Mouse (Mus musculus): ENCODE data around the gene Kctd5. TPM values are rescaled to one million over a fixed set of nuclear protein-coding genes. Genes with fewer than 3 reads are reported as not detected.

Kctd5 gene
- polyA plus RNA-seq, 1 experiment from 2014 or later, result 36.6 TPM

GRCm38 (mm10) chr17:24084593-24084992, 11.3 kb upstream of the Kctd5 start:
- no peaks in the 10 kb centered on the region for H3K4me1 ChIP-seq (ENCODE audit: control insufficient read depth, insufficient read depth, low read length)
- no peaks in the 10 kb centered on the region for H3K27me3 ChIP-seq (ENCODE audit: control insufficient read depth, insufficient read depth, low read length)
- no peak overlapping the region for H3K4me2 ChIP-seq (ENCODE audit: low read depth, low read length)
- WGBS, result 44% methylated on average over 1 of the region's 1 CpGs
- H3K4me3 ChIP-seq (ENCODE audit: low read length), result no peak overlapping the region
- H3K36me3 ChIP-seq (ENCODE audit: control insufficient read depth, insufficient read depth), result peaks cover 37% of the 10 kb centered on the region
- no peak overlapping the region for H3K27ac ChIP-seq (ENCODE audit: low read length)
- no peak overlapping the region for H3K9ac ChIP-seq (ENCODE audit: low read length)
- ATAC-seq (replicated peaks; ENCODE audit: extremely low read depth, insufficient read depth, low FRiP score), result no peak
- H3K9me3 ChIP-seq (replicated peaks; ENCODE audit: control insufficient read depth, low read length), result no peaks in the 10 kb centered on the region

DNA sequence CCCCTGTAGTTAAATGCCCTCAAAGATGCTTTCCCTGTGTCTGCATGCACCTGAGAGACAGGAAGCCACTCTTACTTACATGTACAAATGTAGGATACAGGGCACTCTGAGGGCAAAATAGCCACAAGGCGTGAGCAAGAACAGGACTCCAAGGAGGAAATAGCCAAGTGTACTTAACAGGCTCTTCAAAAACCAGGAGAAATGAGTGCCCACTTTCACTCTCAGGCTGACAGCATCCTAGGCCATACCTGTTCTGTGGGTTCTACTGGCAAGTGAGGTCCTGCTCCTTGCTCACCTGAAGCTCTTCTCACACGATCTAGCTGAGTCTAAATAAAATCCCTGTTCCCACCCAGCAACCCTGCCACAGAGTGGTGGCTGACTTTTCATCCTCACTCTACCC, 3.8 kb upstream of the Kctd5 start:
- no peak overlapping the region for H3K9ac ChIP-seq (ENCODE audit: low read length)
- no peaks in the 10 kb centered on the region for H3K9me3 ChIP-seq (replicated peaks; ENCODE audit: control insufficient read depth, low read length)
- WGBS, result 83% methylated on average over 2 of the region's 2 CpGs
- no peak overlapping the region for H3K4me2 ChIP-seq (ENCODE audit: low read depth, low read length)
- ATAC-seq (replicated peaks; ENCODE audit: extremely low read depth, insufficient read depth, low FRiP score), result no peak
- H3K4me3 ChIP-seq (ENCODE audit: low read length), result no peak overlapping the region
- H3K36me3 ChIP-seq (ENCODE audit: control insufficient read depth, insufficient read depth), result peaks cover 33% of the 10 kb centered on the region
- H3K4me1 ChIP-seq (ENCODE audit: control insufficient read depth, insufficient read depth, low read length), result peaks cover 6% of the 10 kb centered on the region
- no peak overlapping the region for H3K27ac ChIP-seq (ENCODE audit: low read length)
- no peaks in the 10 kb centered on the region for H3K27me3 ChIP-seq (ENCODE audit: control insufficient read depth, insufficient read depth, low read length)

GRCm38 (mm10) chr17:24069531-24069930, 3.8 kb downstream of the Kctd5 start:
- peaks cover 17% of the 10 kb centered on the region for H3K4me1 ChIP-seq (ENCODE audit: control insufficient read depth, insufficient read depth, low read length)
- no peak overlapping the region for H3K27ac ChIP-seq (ENCODE audit: low read length)
- whole genome bisulfite sequencing, result 79% methylated on average over 3 of the region's 3 CpGs
- H3K4me3 ChIP-seq (ENCODE audit: low read length), result no peak overlapping the region
- no peak for ATAC-seq (replicated peaks; ENCODE audit: extremely low read depth, insufficient read depth, low FRiP score)
- no peaks in the 10 kb centered on the region for H3K9me3 ChIP-seq (replicated peaks; ENCODE audit: control insufficient read depth, low read length)
- H3K9ac ChIP-seq (ENCODE audit: low read length), result no peak overlapping the region
- H3K4me2 ChIP-seq (ENCODE audit: low read depth, low read length), result no peak overlapping the region
- no peaks in the 10 kb centered on the region for H3K36me3 ChIP-seq (ENCODE audit: control insufficient read depth, insufficient read depth)
- H3K27me3 ChIP-seq (ENCODE audit: control insufficient read depth, insufficient read depth, low read length), result no peaks in the 10 kb centered on the region

DNA sequence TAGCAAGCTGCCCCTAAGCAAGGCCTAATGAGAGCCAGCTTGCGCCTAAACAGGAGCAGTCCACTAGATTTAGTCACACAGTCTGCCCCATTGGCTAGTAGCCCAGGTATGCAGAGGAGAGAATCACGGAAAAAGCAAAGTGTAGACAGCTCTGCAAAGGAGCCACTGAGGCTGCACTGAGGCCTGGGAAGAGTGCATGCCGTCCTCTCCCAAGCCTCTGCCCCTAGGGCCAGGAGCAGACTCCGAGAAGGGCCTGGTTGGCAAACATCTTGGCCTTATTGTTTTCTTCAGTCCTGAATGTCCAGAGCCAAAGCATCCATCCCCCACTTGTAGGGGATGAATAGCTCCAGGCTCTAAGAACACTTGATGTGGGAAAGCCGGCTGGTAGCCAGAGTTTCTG, 5.0 kb downstream of the Kctd5 start:
- no peaks in the 10 kb centered on the region for H3K36me3 ChIP-seq (ENCODE audit: control insufficient read depth, insufficient read depth)
- H3K9ac ChIP-seq (ENCODE audit: low read length), result no peak overlapping the region
- no peak for ATAC-seq (replicated peaks; ENCODE audit: extremely low read depth, insufficient read depth, low FRiP score)
- no peak overlapping the region for H3K4me2 ChIP-seq (ENCODE audit: low read depth, low read length)
- peaks cover 17% of the 10 kb centered on the region for H3K4me1 ChIP-seq (ENCODE audit: control insufficient read depth, insufficient read depth, low read length)
- 67% methylated on average over 5 of the region's 5 CpGs for WGBS
- no peaks in the 10 kb centered on the region for H3K9me3 ChIP-seq (replicated peaks; ENCODE audit: control insufficient read depth, low read length)
- H3K27me3 ChIP-seq (ENCODE audit: control insufficient read depth, insufficient read depth, low read length), result no peaks in the 10 kb centered on the region
- H3K27ac ChIP-seq (ENCODE audit: low read length), result no peak overlapping the region
- no peak overlapping the region for H3K4me3 ChIP-seq (ENCODE audit: low read length)

GRCm38 (mm10) chr17:24062459-24063155, 10.7 kb downstream of the Kctd5 start:
- no peak overlapping the region for H3K4me2 ChIP-seq (ENCODE audit: low read depth, low read length)
- H3K9me3 ChIP-seq (replicated peaks; ENCODE audit: control insufficient read depth, low read length), result no peaks in the 10 kb centered on the region
- H3K4me3 ChIP-seq (ENCODE audit: low read length), result no peak overlapping the region
- H3K27ac ChIP-seq (ENCODE audit: low read length), result no peak overlapping the region
- no peak for ATAC-seq (replicated peaks; ENCODE audit: extremely low read depth, insufficient read depth, low FRiP score)
- WGBS, result 75% methylated on average over 4 of the region's 4 CpGs
- peaks cover 15% of the 10 kb centered on the region for H3K36me3 ChIP-seq (ENCODE audit: control insufficient read depth, insufficient read depth)
- H3K27me3 ChIP-seq (ENCODE audit: control insufficient read depth, insufficient read depth, low read length), result no peaks in the 10 kb centered on the region
- H3K9ac ChIP-seq (ENCODE audit: low read length), result no peak overlapping the region
- H3K4me1 ChIP-seq (ENCODE audit: control insufficient read depth, insufficient read depth, low read length), result no peaks in the 10 kb centered on the region

GRCm38 (mm10) chr17:24057730-24058245, 15.5 kb downstream of the Kctd5 start:
- Histone ChIP-seq H3K4me2 (ENCODE audit: low read depth, low read length) (no peak overlapping the region), H3K4me3 (ENCODE audit: low read length) (no peak overlapping the region), H3K36me3 (ENCODE audit: control insufficient read depth, insufficient read depth) (peaks cover 37% of the 10 kb centered on the region), H3K9me3 (replicated peaks; ENCODE audit: control insufficient read depth, low read length) (no peaks in the 10 kb centered on the region), H3K27me3 (ENCODE audit: control insufficient read depth, insufficient read depth, low read length) (no peaks in the 10 kb centered on the region), H3K27ac (ENCODE audit: low read length) (no peak overlapping the region), H3K9ac (ENCODE audit: low read length) (no peak overlapping the region), H3K4me1 (ENCODE audit: control insufficient read depth, insufficient read depth, low read length) (no peaks in the 10 kb centered on the region)
- ATAC-seq (replicated peaks; ENCODE audit: extremely low read depth, insufficient read depth, low FRiP score), result no peak
- 87% methylated on average over 5 of the region's 5 CpGs for WGBS

GRCm38 (mm10) chr17:24056636-24057625, 16.4 kb downstream of the Kctd5 start:
- Histone ChIP-seq H3K4me2 (ENCODE audit: low read depth, low read length) (no peak overlapping the region), H3K36me3 (ENCODE audit: control insufficient read depth, insufficient read depth) (peaks cover 42% of the 10 kb centered on the region), H3K27ac (ENCODE audit: low read length) (no peak overlapping the region), H3K4me1 (ENCODE audit: control insufficient read depth, insufficient read depth, low read length) (no peaks in the 10 kb centered on the region), H3K27me3 (ENCODE audit: control insufficient read depth, insufficient read depth, low read length) (no peaks in the 10 kb centered on the region), H3K4me3 (ENCODE audit: low read length) (no peak overlapping the region), H3K9me3 (replicated peaks; ENCODE audit: control insufficient read depth, low read length) (no peaks in the 10 kb centered on the region), H3K9ac (ENCODE audit: low read length) (no peak overlapping the region)
- ATAC-seq (replicated peaks; ENCODE audit: extremely low read depth, insufficient read depth, low FRiP score), result no peak
- 92% methylated on average over 14 of the region's 14 CpGs for WGBS

GRCm38 (mm10) chr17:24049008-24049407, 24.3 kb downstream of the Kctd5 start:
- H3K36me3 ChIP-seq (ENCODE audit: control insufficient read depth, insufficient read depth), result peaks cover 33% of the 10 kb centered on the region
- H3K4me1 ChIP-seq (ENCODE audit: control insufficient read depth, insufficient read depth, low read length), result no peaks in the 10 kb centered on the region
- H3K27ac ChIP-seq (ENCODE audit: low read length), result no peak overlapping the region
- H3K4me2 ChIP-seq (ENCODE audit: low read depth, low read length), result no peak overlapping the region
- no peaks in the 10 kb centered on the region for H3K27me3 ChIP-seq (ENCODE audit: control insufficient read depth, insufficient read depth, low read length)
- no peak overlapping the region for H3K4me3 ChIP-seq (ENCODE audit: low read length)
- no peak for ATAC-seq (replicated peaks; ENCODE audit: extremely low read depth, insufficient read depth, low FRiP score)
- H3K9me3 ChIP-seq (replicated peaks; ENCODE audit: control insufficient read depth, low read length), result no peaks in the 10 kb centered on the region
- 85% methylated on average over 8 of the region's 8 CpGs for WGBS
- no peak overlapping the region for H3K9ac ChIP-seq (ENCODE audit: low read length)

DNA sequence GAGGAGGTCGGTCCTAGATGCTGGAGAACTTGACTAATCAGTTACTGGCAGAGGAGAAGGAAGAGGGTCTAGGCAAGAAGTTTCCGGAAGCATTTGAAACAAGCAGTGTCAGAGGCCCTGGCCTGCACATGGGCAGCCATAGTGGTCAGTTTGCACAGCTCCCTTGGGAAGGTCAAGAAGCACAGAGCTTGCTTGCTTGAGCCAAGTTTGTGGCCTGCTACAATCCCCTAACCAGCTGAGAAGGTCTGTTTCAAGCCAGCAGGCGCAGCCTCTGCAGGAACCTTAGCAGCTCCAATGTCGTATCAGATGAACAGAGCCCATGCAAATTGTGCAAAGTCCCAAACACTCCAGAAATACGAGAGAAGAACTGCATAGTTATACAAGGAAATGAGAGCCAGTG, 25.2 kb downstream of the Kctd5 start:
- Histone ChIP-seq H3K4me1 (ENCODE audit: control insufficient read depth, insufficient read depth, low read length) (no peaks in the 10 kb centered on the region), H3K9me3 (replicated peaks; ENCODE audit: control insufficient read depth, low read length) (no peaks in the 10 kb centered on the region)
- 88% methylated on average over 5 of the region's 5 CpGs for WGBS

More for the DNA sequence above, 25.2 kb downstream of the Kctd5 start:
- H3K4me3 ChIP-seq (ENCODE audit: low read length), result no peak overlapping the region
- ATAC-seq (replicated peaks; ENCODE audit: extremely low read depth, insufficient read depth, low FRiP score), result no peak
- H3K9ac ChIP-seq (ENCODE audit: low read length), result no peak overlapping the region
- H3K27me3 ChIP-seq (ENCODE audit: control insufficient read depth, insufficient read depth, low read length), result no peaks in the 10 kb centered on the region
- no peak overlapping the region for H3K4me2 ChIP-seq (ENCODE audit: low read depth, low read length)
- peaks cover 30% of the 10 kb centered on the region for H3K36me3 ChIP-seq (ENCODE audit: control insufficient read depth, insufficient read depth)
- no peak overlapping the region for H3K27ac ChIP-seq (ENCODE audit: low read length)
